Mouse (Mus musculus) thymus, postnatal 0 days (tissue): Measurements from ENCODE around the gene Hoxa9. TPM values are rescaled to one million over a fixed set of nuclear protein-coding genes. Genes with fewer than 3 reads are reported as not detected.

Source experiments
- DNase-seq: peaks from one replicate; pipeline ENCODE4 v3.0.0-alpha.2; 2015; ENCODE audit warnings: low spot score
- microRNA counts: library from miRNA; unstranded; fragments of <30 nt; microRNA quantifications from one replicate; lab custom pipeline; 2015
- microRNA-seq: library from miRNA; unstranded; fragments of <30 nt; microRNA quantifications from one replicate; pipeline ENCODE4, GENCODE M21; 2016; ENCODE audit warnings: borderline number of aligned reads
- polyA plus RNA-seq: library from polyadenylated mRNA; unstranded; fragments of >200 nt; fragmentation: Nextera tagmentation; extraction: Ambion mirVana; gene quantifications from 2 replicates; pipeline ENCODE4 v1.2.1, GENCODE M21; 2015

Hoxa9 gene
- polyA plus RNA-seq, 1 experiment from 2014 or later = 0.81 TPM

DNA sequence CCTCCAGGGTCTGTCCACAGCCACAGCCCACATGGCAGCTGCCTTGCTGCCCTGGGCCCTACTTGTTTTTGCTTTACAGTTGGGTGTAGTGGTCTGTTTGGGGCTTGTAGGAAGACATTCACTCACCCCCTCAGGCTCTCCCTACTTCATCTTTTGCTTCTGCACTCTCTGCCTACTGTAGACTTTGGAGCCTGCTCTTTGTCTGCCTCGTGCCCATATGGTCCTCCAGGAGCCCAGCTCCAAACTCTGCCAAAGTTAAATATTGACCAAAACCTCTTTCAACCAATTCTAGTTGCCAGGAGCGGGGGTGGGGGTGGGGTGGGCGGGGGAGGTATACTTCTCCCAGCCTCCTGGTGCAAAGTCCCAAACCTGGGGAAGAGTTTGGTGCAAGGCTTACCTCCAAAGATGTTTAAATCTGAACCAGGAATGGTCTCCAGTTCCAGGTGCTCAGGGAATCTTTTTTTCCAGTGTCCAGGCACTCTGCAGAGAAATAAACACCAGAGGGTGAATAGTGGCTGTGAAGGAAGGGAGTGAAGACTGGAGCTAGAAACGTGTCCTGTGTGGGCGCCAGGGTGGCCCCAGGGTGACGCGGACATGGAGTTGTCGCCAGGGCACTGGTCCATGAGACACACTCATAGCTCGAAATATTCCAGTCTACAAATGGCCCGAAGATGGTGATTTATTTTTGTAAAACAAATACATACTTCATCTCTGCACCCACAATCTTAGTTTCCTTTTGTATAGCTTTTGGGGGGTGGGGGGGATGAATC is 47.4 kb downstream of the Hoxa9 start:
- DNase-seq = no peak

- no peak for DNase-seq
These were observed 48.1 kb downstream of the Hoxa9 start for GRCm38 (mm10) chr6:52182793-52183192.

DNA sequence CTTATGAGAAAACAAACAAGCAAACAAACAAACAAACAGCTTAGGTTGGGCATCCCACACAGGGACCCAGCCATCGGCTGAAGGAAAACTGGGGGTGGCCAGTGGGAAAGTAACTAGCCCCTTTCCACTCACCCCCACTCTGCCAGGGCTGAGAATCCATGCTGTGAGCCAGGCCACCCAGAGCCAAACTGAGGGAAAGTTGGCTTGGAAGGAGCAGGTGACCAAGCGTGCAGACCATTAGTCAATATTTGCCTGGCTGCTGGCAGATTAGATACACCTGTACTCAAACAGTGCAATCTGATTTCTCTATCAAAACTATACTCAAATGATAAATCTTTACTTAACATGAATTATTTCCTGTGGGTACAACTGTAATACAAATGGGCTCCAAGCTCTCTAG is 48.9 kb downstream of the Hoxa9 start:
- no peak for DNase-seq

GRCm38 (mm10) chr6:52180726-52181125 is 50.2 kb downstream of the Hoxa9 start:
- DNase-seq = no peak

GRCm38 (mm10) chr6:52180213-52180710 is 50.6 kb downstream of the Hoxa9 start:
- DNase-seq = no peak

DNA sequence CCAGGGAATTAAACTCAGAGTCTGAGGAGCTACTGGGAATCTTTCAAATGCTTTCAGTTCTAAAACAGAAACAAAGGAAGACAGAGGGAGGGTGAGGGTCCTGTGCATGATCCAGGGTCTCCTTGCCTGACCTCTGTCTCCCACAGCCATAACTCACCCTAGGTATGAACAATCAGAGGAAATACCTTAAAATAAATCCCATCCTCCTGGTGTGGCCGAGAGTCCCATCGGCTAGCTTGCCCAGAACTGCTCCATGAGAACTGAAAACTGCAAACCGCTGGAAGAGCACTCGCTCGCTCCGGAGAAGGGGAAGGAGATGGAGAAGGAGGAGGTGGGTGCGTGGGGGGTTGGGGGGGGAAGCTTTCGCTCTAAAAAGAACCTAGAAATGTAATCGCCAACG is 51.2 kb downstream of the Hoxa9 start:
- DNase-seq = no peak

- DNase-seq = no peak
These were observed 51.8 kb downstream of the Hoxa9 start for GRCm38 (mm10) chr6:52178918-52179665.

DNA sequence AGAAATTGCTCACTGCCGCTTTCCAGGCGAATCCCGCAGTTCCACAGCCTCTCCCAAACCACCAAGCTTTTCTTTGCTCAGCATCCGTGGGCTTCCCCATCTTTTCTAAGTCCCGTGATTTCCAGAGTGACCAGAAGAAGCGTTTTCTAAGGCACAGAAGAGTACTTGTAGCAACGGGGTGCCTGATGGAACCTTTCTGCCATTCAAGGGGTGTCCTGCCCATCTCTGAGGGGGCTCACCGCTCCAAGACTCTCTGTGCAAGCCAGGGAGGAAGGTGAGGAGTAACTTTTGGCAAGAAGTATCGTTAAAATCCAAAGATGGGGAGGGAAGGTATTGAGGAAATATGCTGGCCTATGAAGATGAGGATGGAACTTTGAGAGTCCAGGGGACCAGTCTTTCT is 53.1 kb downstream of the Hoxa9 start:
- DNase-seq = no peak

DNA sequence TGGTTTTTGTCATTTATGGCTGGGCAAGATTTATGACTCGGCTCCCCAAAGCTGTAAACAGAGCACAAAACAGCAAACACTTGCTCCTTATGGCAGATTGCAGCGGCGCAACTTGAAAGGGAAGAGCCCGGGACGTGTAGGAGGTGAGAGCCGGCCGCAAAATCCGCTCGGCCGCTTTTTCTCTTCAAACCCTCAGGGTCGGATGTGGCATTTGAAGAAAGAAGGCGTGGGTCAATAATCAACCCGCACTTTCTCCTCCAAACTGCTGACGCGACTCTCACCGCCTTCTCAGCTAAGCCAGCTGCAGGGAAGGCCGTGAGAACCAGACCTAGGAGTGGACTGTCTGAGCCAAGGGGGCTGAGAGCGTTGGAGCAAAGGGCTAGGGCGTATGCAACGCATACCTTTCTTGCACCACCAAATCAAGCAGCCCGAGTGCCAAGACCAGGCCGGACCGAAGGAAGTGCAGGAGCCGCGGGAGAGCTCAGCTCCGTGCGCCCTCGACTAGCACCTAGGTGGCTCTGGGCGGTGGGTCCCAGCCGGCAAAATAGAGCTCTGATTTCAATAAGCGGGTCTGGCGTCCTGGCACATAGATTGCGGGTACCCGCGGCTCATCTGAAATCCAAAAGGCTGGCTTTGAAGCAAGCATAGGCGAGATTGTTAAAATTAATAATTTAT is 53.7 kb downstream of the Hoxa9 start, which contains the start of gene 5730596B20Rik:
Gene 5730596B20Rik (plus strand): TSS at position 438 of the 675 bp plus-strand sequence.
- DNase-seq = no peak

GRCm38 (mm10) chr6:52176391-52176790 is 54.5 kb downstream of the Hoxa9 start:
- DNase-seq = no peak

DNA sequence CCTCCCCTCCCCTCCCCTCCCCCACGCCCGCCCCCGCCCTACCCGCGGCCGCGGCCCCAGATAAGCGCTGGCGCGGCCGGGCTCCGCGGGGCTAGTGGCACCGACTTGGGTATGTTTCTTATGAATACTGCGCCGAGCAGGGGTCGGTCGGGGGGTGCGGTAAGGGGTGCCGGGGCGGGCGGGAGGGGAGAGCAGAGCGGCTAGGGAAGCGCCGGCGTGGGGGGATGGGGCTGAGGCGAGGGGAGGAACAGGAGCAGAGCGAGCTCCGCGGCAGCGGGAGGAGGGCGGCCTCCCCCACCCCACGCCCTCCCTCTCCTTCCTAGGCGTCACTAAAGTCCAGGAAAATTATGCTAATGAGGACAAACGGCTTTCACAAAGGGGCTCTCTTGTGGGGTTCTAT is 55.0 kb downstream of the Hoxa9 start:
- no peak for DNase-seq

- DNase-seq = no peak
These were observed 55.7 kb downstream of the Hoxa9 start for GRCm38 (mm10) chr6:52174968-52175751.

DNA sequence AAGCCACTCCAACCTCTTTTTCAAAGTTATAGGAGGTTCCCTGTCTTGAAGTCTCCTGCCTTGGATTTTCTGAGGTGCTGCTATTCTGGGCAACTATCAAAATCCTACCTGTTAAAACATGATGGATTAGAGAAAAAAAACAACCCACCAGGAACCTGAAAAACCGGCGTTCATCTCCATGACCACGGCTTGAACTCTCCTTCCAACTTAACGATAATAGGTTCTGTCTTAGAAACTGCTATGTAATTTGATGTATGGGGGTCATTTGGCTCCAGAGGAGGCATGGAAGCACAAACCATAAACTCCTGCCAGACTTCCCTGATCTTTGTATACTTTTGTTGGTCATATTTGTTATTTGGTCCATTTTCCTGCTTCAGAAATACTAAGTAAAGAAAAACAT is 57.2 kb downstream of the Hoxa9 start:
- no peak for DNase-seq

MicroRNAs encoded within 50 kb of the gene (microRNA counts, 519-probe panel; counts per million panel counts)
- microRNA mmu-miR-196b (lab: Ali Mortazavi, UCI) = 473 counts per million, percentile 71 among the panel's probes with 10 or more counts

Small RNA genes lying within 50 kb of the gene (microRNA-seq; reads per million reads assigned to microRNA genes)
- 227 reads per million, percentile 55 among the genes with 10 or more reads in this experiment for gene Mir196b

Other genes with a start within 250 kb of the Hoxa9 start
- 24.2 and 24.6 TPM in 2 replicates for gene Skap2, start 218.5 kb downstream of the Hoxa9 start, polyA plus RNA-seq
- 0.44 and 0.45 TPM in 2 replicates for gene Hoxa1, start 72.8 kb downstream of the Hoxa9 start, polyA plus RNA-seq
- 5.1 and 5.4 TPM in 2 replicates for gene Hoxa2, start 66.3 kb downstream of the Hoxa9 start, polyA plus RNA-seq
- 0.24 and 0.25 TPM in 2 replicates for gene 5730596B20Rik, start 53.6 kb downstream of the Hoxa9 start, polyA plus RNA-seq
- 0.27 and 0.39 TPM in 2 replicates for gene Hoxa4, start 39.3 kb downstream of the Hoxa9 start, polyA plus RNA-seq
- gene Hoxa5, start 26.5 kb downstream of the Hoxa9 start, polyA plus RNA-seq = 0.06 and 0.21 TPM in 2 replicates
- not detected in 2 replicates for gene Hoxa6, start 22.4 kb downstream of the Hoxa9 start, polyA plus RNA-seq
- 1.1 and 1.2 TPM in 2 replicates for gene Hoxa3, start 17.8 kb downstream of the Hoxa9 start, polyA plus RNA-seq
- not detected in 2 replicates for gene Gm28308, start 17.8 kb downstream of the Hoxa9 start, polyA plus RNA-seq
- 0.71 and 1.4 TPM in 2 replicates for gene Hoxa7, start 9.2 kb downstream of the Hoxa9 start, polyA plus RNA-seq
- 0.08 and 0.19 TPM in 2 replicates for gene Hoxa10, start 9.8 kb upstream of the Hoxa9 start, polyA plus RNA-seq
- not detected in 2 replicates for gene Hoxa11, start 14.7 kb upstream of the Hoxa9 start, polyA plus RNA-seq
- gene Hoxa13, start 29.8 kb upstream of the Hoxa9 start, polyA plus RNA-seq = not detected in 2 replicates
- gene Evx1, start 82.4 kb upstream of the Hoxa9 start, polyA plus RNA-seq = not detected in 2 replicates